Mouse (Mus musculus) cerebellum, postnatal 4 days (tissue): ENCODE results near the gene Ppp1cb.

ENCODE experiments used
- DNase-seq, 2 experiments: peaks; one replicate each; pipeline ENCODE4 v3.0.0; 2022; ENCODE audit warnings: low spot score in 2 of 2, mixed read lengths in 1 of 2

Gene Ppp1cb

DNA sequence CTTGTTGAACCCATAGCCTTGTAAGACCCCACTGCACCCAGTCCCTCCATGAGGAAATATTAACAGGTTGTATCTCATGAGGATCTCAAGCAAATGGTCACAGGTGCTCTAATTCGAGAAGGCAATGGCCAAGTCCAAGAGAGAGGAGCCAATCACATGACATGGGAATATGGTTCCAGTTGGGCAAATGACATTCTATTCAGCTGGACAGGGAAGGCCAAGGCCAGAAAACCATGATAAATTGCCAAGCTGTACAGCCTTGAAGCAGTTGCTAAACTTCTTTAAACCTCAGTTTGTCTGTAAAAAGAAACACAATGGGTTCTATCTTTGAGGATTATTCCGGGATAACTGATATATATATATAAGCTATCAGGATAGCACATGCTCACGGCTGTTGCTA lies 14.7 kb upstream of the Ppp1cb start:
- no peak for DNase-seq

- no peak for DNase-seq
Measured at GRCm38 (mm10) chr5:32445287-32445921, 13.2 kb upstream of the Ppp1cb start.

GRCm38 (mm10) chr5:32446394-32446793 lies 12.2 kb upstream of the Ppp1cb start:
- no peak for DNase-seq

GRCm38 (mm10) chr5:32446810-32447209 lies 11.8 kb upstream of the Ppp1cb start:
- no peak for DNase-seq

GRCm38 (mm10) chr5:32459251-32459881 lies 723 bp downstream of the Ppp1cb start:
- DNase-seq = peak in 1 of 2 experiments; percentile 49

DNA sequence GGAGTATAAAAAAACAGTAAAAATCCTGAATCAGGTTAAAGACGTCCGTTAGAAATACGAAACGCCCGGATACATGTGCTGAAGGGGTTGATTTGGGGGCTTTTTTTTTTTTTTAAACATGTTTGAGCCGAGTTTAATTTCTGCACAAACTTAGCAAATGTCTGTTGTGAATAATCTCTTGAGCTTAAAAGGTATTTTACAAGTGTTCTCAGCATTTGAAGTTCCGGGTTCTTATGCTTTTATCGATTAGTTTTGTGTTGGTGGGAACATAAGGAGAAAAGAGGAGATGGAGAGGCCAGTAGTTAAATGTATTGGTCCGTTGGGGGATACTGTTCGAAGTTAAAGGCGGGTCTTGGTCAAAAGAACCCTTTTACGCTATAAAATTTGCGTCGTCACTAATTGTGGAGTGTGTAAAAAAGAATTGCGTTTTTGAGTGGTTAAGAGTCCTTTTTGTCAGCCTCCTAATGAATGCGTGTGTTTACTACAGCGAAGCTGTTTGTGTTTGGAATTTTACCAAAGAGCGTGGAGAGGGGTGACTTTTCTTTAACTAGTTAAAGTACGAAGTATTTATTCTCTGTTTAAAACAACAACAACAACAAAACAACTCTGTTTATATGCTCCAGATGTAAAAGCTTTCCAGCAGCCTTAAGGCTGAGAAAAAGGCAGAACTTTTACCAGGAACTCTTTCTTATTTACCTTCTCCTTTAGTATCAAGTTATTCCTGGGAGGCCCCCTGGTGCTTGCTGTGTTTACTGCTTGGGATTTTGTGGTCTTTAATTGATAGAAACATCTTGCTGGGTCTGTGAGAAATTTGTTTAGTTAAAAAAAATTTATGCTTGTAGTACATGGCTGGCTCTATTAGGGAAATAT lies 1.5 kb downstream of the Ppp1cb start:
- DNase-seq = peak in 1 of 2 experiments; percentile 26

DNA sequence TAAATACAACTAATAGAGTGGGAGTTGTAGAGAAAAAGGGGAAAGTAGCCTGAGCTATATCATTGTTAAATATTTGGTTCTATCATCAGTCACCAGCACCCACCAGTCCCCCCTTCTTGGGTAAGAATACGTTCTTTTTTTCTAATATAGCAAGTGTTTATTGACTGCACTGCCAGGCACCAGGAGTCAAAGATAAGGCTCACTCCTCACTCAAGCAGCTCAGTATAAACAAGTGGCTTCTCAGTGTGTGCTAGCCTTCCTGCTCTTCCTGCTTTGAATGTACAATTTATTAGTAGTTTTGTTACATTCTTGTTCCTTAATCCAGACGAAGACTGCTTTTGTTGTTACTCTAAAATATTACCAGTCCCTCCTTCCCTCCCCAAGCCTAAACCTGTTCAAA lies 2.3 kb downstream of the Ppp1cb start:
- DNase-seq = no peak

DNA sequence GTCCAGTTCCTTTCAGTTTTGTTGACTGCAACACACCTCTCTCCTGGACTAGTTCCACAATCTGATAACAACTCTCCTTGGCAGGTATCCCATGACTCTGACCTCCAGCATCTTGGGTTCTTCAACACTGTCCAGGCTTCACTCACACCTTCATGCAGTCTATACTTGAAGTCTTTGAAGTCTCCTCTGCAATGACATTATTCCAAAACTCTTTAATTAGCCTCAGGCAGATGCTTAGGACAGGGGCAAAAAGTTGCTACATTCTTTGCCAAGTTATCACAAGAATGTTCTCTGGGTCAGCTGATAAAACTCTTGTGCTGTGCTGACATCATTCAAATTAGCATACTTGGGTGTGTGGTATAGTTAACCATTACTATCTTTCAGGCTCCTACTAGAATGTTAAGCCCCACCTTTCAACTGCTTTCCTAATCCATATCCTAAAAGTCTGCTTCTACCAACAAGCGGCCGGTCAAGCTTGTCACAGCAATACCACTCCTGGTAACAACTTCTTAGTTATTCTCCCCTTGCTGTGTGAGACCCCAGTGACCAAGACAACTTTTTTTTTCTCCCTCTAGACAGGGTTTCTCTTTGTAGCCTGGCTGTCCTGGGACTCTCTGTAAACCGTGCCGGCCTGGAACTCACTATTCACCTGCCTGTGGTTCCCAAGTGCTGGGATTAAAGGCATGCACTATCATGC lies 13.8 kb downstream of the Ppp1cb start:
- no peak for DNase-seq

DNA sequence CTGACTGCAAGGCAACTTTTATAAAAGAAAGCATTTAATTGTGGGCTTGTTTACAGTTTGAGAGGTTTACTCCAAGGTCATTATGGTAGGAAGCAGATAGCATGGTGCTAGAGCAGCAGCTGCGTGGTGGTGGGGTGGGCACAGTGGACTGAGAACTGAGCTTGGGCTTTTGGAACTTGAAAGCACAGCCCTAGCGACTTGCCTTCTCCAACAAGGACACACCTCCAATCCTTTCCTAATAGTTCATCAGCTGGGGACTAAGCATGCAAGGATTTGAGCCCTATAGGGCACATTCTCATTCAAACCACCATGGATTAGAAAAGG lies 14.3 kb downstream of the Ppp1cb start:
- no peak for DNase-seq

DNA sequence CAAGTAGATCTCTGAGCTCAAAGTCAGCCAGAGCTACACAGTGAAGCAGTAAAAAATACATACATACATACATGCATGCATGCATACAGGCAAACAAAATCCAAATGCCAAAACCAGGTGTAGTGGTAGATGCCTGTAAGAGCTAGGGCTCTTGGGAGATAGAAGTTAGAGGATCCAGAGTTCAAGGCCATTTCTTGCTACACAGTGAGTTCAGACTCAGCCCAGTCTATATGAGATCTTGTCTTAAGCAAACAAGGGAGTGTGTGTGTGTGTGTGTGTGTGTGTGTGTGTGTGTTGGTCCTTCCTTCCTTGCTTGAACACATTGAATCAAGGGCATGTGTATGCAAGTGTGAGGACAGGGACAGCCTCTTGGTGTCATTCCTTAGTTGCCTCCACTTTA lies 17.9 kb downstream of the Ppp1cb start:
- no peak for DNase-seq

DNA sequence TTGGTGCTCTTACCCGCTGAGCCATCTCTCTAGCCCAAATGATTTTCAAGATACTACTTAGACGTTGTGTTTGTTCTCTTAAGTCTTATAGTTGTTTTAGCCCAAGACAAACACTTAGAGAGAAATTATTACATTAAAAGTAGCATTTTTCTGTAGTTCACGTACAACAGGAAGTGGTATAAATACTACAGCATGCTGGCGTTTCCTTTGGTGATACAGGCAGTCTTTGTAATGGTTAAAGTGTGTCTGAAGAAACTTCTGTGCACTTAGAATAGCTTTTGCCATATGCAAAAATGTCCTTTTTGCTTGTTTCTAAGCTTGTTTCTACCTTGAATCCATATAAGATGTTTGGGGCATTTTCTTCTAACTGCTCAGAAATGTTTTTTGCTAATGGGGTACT lies 20.3 kb downstream of the Ppp1cb start:
- no peak for DNase-seq

GRCm38 (mm10) chr5:32485430-32485829 lies 26.8 kb downstream of the Ppp1cb start:
- no peak for DNase-seq

- DNase-seq = no peak
Measured at GRCm38 (mm10) chr5:32488044-32488443, 29.4 kb downstream of the Ppp1cb start.

GRCm38 (mm10) chr5:32494084-32494700 lies 35.5 kb downstream of the Ppp1cb start:
- no peak for DNase-seq

DNA sequence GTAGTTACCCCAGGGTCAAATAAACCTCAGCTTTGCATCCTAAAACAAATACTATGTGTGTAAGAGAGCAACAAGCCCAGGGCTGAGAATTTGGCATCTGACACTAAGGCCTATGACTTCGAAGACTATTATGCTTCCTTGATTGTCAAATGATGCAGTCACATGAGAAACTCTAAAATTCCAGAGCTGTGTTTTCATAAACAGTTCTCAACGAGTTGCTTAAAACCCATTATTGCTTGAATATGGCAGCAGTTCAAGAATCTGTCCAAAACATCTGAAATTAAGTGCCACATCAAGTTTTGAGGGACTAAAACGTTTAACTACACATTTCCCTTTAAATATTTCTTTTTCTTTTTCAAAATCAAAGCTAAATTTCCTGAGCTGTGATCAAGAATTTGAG lies 50.1 kb downstream of the Ppp1cb start:
- DNase-seq = no peak

DNA sequence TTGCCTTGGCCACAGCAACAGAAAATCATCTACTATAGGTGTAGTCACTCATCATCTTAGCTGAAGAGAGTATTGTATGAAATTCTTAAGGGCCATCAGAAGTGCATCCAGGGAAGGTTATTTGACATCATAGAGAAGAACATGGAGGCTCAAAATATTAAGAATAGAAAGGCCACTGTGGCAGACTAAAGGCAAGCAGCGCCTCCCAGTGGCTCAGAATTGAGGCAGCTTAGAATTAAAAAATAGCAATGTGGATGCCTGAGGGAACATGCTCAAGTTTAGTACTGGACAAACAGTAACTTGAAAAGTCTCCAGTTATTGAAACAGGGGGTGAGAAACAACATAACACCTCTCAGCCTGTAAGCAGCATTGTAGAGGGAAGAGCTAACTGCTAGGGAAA lies 61.7 kb downstream of the Ppp1cb start:
- peak in 1 of 2 experiments; percentile 31 for DNase-seq

- DNase-seq = no peak
Measured at GRCm38 (mm10) chr5:32549449-32549848, 90.8 kb downstream of the Ppp1cb start.

DNA sequence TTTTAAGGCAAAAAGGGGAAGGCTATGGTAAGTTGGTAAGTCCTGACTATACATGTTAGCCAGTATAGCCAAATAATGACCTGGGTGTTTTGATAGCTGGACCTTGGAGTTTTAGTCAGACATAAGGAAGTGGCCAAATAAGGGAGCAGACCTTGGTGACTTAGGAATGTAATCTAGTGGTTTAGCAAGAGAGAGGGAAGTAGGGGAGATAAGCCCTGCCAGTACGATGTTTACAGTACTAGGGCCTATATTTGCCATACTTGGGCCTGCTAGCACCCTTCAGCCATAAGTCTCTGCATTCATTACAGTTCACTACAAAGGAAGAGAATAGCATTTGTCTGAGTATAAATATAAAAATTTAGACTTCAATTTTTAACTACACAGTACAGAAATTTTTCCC lies 106.1 kb downstream of the Ppp1cb start:
- no peak for DNase-seq
